Mouse (Mus musculus): ENCODE measurements around the gene Miga2.

Miga2 gene

GRCm38 (mm10) chr2:30419112-30419511 is 55.1 kb downstream of the Miga2 start:
- DNase-seq (ENCODE audit: low spot score in 2 of 2): no peak

- no peak for DNase-seq (ENCODE audit: low spot score in 2 of 2)
These were observed 57.4 kb downstream of the Miga2 start for GRCm38 (mm10) chr2:30421432-30421831.

GRCm38 (mm10) chr2:30429156-30429555 is 65.1 kb downstream of the Miga2 start:
- DNase-seq (ENCODE audit: low spot score in 2 of 2): peak in 1 of 2 experiments; percentile 30
